ENCODE assay signal across 8 mouse cellular contexts in the genomic region with DNA sequence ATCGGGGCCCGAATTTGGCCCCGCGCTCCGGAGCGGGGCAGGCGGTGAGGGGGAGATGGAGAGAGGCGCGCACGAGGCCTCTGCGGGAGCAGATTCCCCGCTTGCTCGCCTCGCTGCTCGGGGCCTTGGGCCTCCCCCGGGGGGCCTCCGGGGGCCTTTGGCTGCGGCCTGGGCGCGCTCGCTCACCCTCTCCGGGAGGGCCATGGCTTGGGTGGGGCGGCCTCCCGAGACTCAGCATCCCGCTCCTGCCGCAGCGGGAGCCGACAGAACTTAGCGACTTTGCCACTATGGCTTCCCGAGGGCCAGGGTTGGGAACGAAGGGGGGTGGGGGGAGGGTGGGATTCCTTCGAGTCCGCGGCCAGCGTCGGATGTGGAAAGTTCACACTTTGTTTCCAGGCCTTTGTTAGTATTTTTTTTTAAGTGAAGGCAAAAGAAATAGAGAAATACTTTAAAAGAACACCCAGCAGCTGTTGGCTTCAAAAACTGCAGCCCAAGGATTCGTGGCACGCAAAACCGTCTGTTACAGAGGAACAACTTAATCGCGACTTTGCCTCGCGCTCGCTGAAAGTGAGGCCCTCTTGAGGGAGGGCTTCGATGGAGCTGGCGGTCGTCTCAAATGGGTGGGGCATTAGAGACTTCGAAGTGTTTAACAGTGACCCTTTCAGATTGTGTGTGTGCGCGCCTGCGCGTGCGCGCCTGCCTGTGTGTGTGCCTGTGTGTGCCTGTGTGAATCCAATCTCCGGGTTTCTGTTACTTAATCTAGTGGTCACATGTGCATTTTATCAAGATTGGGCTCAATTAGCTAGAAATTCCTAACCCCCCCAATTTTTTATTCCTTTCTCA. TPM values are rescaled to one million over a fixed set of nuclear protein-coding genes. Genes with fewer than 3 reads are reported as not detected.
DNase-seq lines count a peak whose midpoint lies in the region; ATAC-seq lines count a peak whose summit lies in the region.

No protein-coding gene starts in this region.

- intact Hi-C loops in left cerebral cortex, postnatal 36 days (cut with DNase I): loop anchor here (1.0 to 5.0 kb wide), 3 partner anchors 23 to 131 kb away; a partner anchor contains a TSS

- H3K9ac ChIP-seq in intestine, embryonic 15.5 days: peak overlapping the region; percentile 100
- peak overlapping the region; percentile 100 for H3K9ac ChIP-seq in midbrain, embryonic 12.5 days (replicated peaks)

- no peaks in the 10 kb centered on the region for H3K27me3 ChIP-seq in intestine, embryonic 15.5 days (replicated peaks)
- no peaks in the 10 kb centered on the region for H3K27me3 ChIP-seq in midbrain, embryonic 12.5 days

- DNase-seq in CD4-positive, CD25-positive, alpha-beta regulatory T cell, adult 2 months (ENCODE audit: low read depth, low spot score): peak; percentile 40
- DNase-seq in embryo, embryonic 11.5 days (ENCODE audit: low read depth, low spot score): peak; percentile 69
- DNase-seq in gastrocnemius, postnatal 25 days: peak; percentile 83
- DNase-seq in left cerebral cortex, postnatal 36 days (ENCODE audit: low spot score in 2 of 2): peak; percentile 65 to 69
- peak; percentile 27 to 43 for DNase-seq in spleen, adult 18-20 months

- ATAC-seq in CD4-positive, CD25-positive, alpha-beta regulatory T cell, adult 4 months: no peak
- peak; percentile 64 for ATAC-seq in intestine, embryonic 15.5 days
- peak; percentile 56 for ATAC-seq in midbrain, embryonic 12.5 days (ENCODE audit: low FRiP score, low read depth)

- H3K4me3 ChIP-seq in intestine, embryonic 15.5 days (replicated peaks): peak overlapping the region; percentile 99
- peak overlapping the region; percentile 97 for H3K4me3 ChIP-seq in midbrain, embryonic 12.5 days

- peak overlapping the region; percentile 99 for H3K27ac ChIP-seq in intestine, embryonic 15.5 days
- peak overlapping the region; percentile 99 for H3K27ac ChIP-seq in midbrain, embryonic 12.5 days (replicated peaks)

- WGBS in intestine, embryonic 15.5 days: under 1% methylated on average over 53 of the region's 55 CpGs
- 1% methylated on average over 55 of the region's 55 CpGs for WGBS in midbrain, embryonic 12.5 days

- peaks cover 7% of the 10 kb centered on the region; the same call in 1 of the 2 replicates for H3K36me3 ChIP-seq in intestine, embryonic 15.5 days
- H3K36me3 ChIP-seq in midbrain, embryonic 12.5 days: peaks cover 33% of the 10 kb centered on the region

- H3K9me3 ChIP-seq in intestine, embryonic 15.5 days: no peaks in the 10 kb centered on the region
- H3K9me3 ChIP-seq in midbrain, embryonic 12.5 days: no peaks in the 10 kb centered on the region

- peak overlapping the region; percentile 82 for H3K4me2 ChIP-seq in intestine, embryonic 15.5 days (replicated peaks)
- peak overlapping the region; percentile 95 for H3K4me2 ChIP-seq in midbrain, embryonic 12.5 days (replicated peaks)

- peaks cover 25% of the 10 kb centered on the region for H3K4me1 ChIP-seq in intestine, embryonic 15.5 days (replicated peaks)
- H3K4me1 ChIP-seq in midbrain, embryonic 12.5 days: peaks cover 37% of the 10 kb centered on the region

RNA-seq across cellular contexts. Expression of a gene that starts 0.8 kb away (rescaled TPM):
- 1 to 10 TPM; 4.5 to 4.7 TPM for polyA plus RNA-seq in CD4-positive, CD25-positive, alpha-beta regulatory T cell, adult 4 months (2017; shearing (Covaris generic))
- total RNA-seq in gastrocnemius, postnatal 25 days (2021): 100 to 1,000 TPM; 238 to 268 TPM
- 462 and 512 TPM in 2 replicates for polyA plus RNA-seq in intestine, embryonic 15.5 days (2015; fragmentation: Nextera tagmentation; extraction: Ambion mirVana)
- total RNA-seq in left cerebral cortex, postnatal 36 days (2021): 100 to 1,000 TPM; 259 to 289 TPM
- 737 and 770 TPM in 2 replicates for polyA plus RNA-seq in midbrain, embryonic 12.5 days (2016; fragmentation: Nextera tagmentation; extraction: Ambion mirVana)

Comparison
In these comparisons a context has a peak if more than half of its experiments do, and no peak if none do; other contexts are left out.
1. RNA of a gene that starts 0.8 kb away (polyA plus RNA-seq): 737 to 770 TPM in midbrain, embryonic 12.5 days and 462 to 512 TPM in intestine, embryonic 15.5 days; 4.5 to 4.7 TPM in CD4-positive, CD25-positive, alpha-beta regulatory T cell, adult 4 months; every median in the first group is over 10 times any median in the second.
2. Peak in every context shown above with its lines, with median percentiles within 50 percentile points of each other: DNase-seq.